ENCODE assay signal across 24 mouse cellular contexts in genomic region chr19:47248296-47248695, GRCm38 (mm10).
DNase-seq lines count a peak whose midpoint lies in the region; ATAC-seq and TF ChIP-seq lines count a peak whose summit lies in the region.
"Had no signal": no experiment of that assay in that cellular context is flagged by ENCODE, and none has a peak within 500 bp of the region (broad histone marks: within the 10 kb centered on the region; RNA-seq: fewer than 3 reads in every experiment).

No protein-coding gene starts in this region.

- peak overlapping the region; percentile 44; the same call in 1 of the 2 replicates for H3K9ac ChIP-seq in stomach, embryonic 16.5 days (ENCODE audit: low read length)
- no peak overlapping the region for H3K9ac ChIP-seq in stomach, postnatal 0 days (ENCODE audit: low read length)
- H3K9ac ChIP-seq: forebrain, embryonic 15.5 days; hindbrain, embryonic 15.5 days; limb, embryonic 15.5 days; midbrain, embryonic 15.5 days; neural tube, embryonic 12.5 days had no signal

- DNase-seq in gastrocnemius, adult 2 months = no peak
- DNase-seq in gastrocnemius, postnatal 10 days = no peak
- DNase-seq in stomach, postnatal 0 days (ENCODE audit: low spot score) = no peak
- DNase-seq in large intestine, adult 2 months (ENCODE audit: low read depth, low spot score) = peak; percentile 7
- no peak for DNase-seq in retina, embryonic 14.5 days (ENCODE audit: low spot score)
- DNase-seq in cerebellum, postnatal 25 days = no peak
- DNase-seq in natural killer cell, adult 2 months (ENCODE audit: low spot score in 2 of 2) = no peak
- DNase-seq: adrenal gland, adult 8-10 months; cerebellum, postnatal 14 days; heart, postnatal 14 days; layer of hippocampus, adult 9-11 months; right cerebral cortex, postnatal 4 days had no signal

- intact Hi-C loops in gastrocnemius, adult 2 months (cut with DNase I) = no loop called here

- no peak for TF ChIP-seq EP300 in stomach, postnatal 0 days (optimal IDR thresholded peaks at IDR 0.05)

- WGBS in stomach, embryonic 16.5 days = 61% methylated on average over 7 of the region's 7 CpGs
- WGBS in stomach, postnatal 0 days = 68% methylated on average over 7 of the region's 7 CpGs
- WGBS in large intestine, adult 2 months = 30% methylated on average over 7 of the region's 7 CpGs

- H3K4me1 ChIP-seq in stomach, embryonic 16.5 days (ENCODE audit: control insufficient read depth, insufficient read depth, low read length) = peaks cover 26% of the 10 kb centered on the region
- peaks cover 2% of the 10 kb centered on the region; the same call in 1 of the 2 replicates for H3K4me1 ChIP-seq in stomach, postnatal 0 days (replicated peaks; ENCODE audit: control insufficient read depth, insufficient read depth)

- peak overlapping the region; percentile 84 for H3K27ac ChIP-seq in gastrocnemius, adult 2 months
- no peak overlapping the region for H3K27ac ChIP-seq in stomach, embryonic 16.5 days (ENCODE audit: low read length)
- H3K27ac ChIP-seq in stomach, postnatal 0 days (replicated peaks) = no peak overlapping the region
- H3K27ac ChIP-seq: forebrain, embryonic 15.5 days; hindbrain, embryonic 15.5 days; limb, embryonic 10.5 days; midbrain, embryonic 15.5 days; neural tube, embryonic 12.5 days had no signal

- no peaks in the 10 kb centered on the region for H3K36me3 ChIP-seq in stomach, embryonic 16.5 days (ENCODE audit: control insufficient read depth, insufficient read depth, low read length)
- H3K36me3 ChIP-seq in stomach, postnatal 0 days (ENCODE audit: control insufficient read depth, insufficient read depth, low read length) = no peaks in the 10 kb centered on the region
- H3K36me3 ChIP-seq: forebrain, embryonic 15.5 days; hindbrain, embryonic 10.5 days; hindbrain, embryonic 15.5 days; limb, embryonic 10.5 days; limb, embryonic 15.5 days; midbrain, embryonic 10.5 days; midbrain, embryonic 15.5 days; neural tube, embryonic 12.5 days had no signal

- H3K27me3 ChIP-seq in stomach, embryonic 16.5 days (ENCODE audit: control insufficient read depth, insufficient read depth, low read length) = peaks cover 19% of the 10 kb centered on the region
- H3K27me3 ChIP-seq in stomach, postnatal 0 days (ENCODE audit: control insufficient read depth, insufficient read depth, low read length) = peaks cover 2% of the 10 kb centered on the region; the same call in 1 of the 2 replicates
- H3K27me3 ChIP-seq: Patski had no signal

- H3K4me2 ChIP-seq in stomach, embryonic 16.5 days (ENCODE audit: low read depth, low read length) = no peak overlapping the region
- no peak overlapping the region for H3K4me2 ChIP-seq in stomach, postnatal 0 days (replicated peaks; ENCODE audit: low read depth)
- H3K4me2 ChIP-seq: forebrain, embryonic 15.5 days; hindbrain, embryonic 15.5 days; limb, embryonic 15.5 days; lung, embryonic 14.5 days; midbrain, embryonic 15.5 days; neural tube, embryonic 12.5 days had no signal

- peak overlapping the region; percentile 37 for H3K4me3 ChIP-seq in gastrocnemius, adult 2 months
- H3K4me3 ChIP-seq in stomach, embryonic 16.5 days (replicated peaks; ENCODE audit: low read length) = no peak overlapping the region
- H3K4me3 ChIP-seq in stomach, postnatal 0 days (ENCODE audit: low read depth, low read length) = no peak overlapping the region
- H3K4me3 ChIP-seq: forebrain, embryonic 15.5 days; hindbrain, embryonic 10.5 days; hindbrain, embryonic 15.5 days; limb, embryonic 10.5 days; limb, embryonic 15.5 days; midbrain, embryonic 10.5 days; midbrain, embryonic 15.5 days; neural tube, embryonic 12.5 days had no signal

- H3K9me3 ChIP-seq in stomach, embryonic 16.5 days (replicated peaks; ENCODE audit: control insufficient read depth, low read length) = no peaks in the 10 kb centered on the region
- H3K9me3 ChIP-seq in stomach, postnatal 0 days (ENCODE audit: control insufficient read depth, low read length) = no peaks in the 10 kb centered on the region
- H3K9me3 ChIP-seq: forebrain, embryonic 15.5 days; hindbrain, embryonic 10.5 days; hindbrain, embryonic 15.5 days; limb, embryonic 10.5 days; limb, embryonic 15.5 days; midbrain, embryonic 10.5 days; midbrain, embryonic 15.5 days; neural tube, embryonic 12.5 days had no signal

- TF ChIP-seq CTCF in gastrocnemius, adult 2 months (IDR thresholded peaks at IDR 0.05) = no peak
- TF ChIP-seq CTCF in stomach, postnatal 0 days (IDR thresholded peaks at IDR 0.05; ENCODE audit: low read depth) = no peak

- no peak for ATAC-seq in stomach, embryonic 16.5 days (ENCODE audit: insufficient read depth, low FRiP score)
- no peak for ATAC-seq in stomach, postnatal 0 days (ENCODE audit: low FRiP score, low TSS enrichment)
- ATAC-seq: forebrain, embryonic 15.5 days; inflammation-experienced regulatory T-cells, adult 6 months; midbrain, embryonic 15.5 days; Patski had no signal
